Mouse (Mus musculus) heart, postnatal 25 days (tissue): ENCODE measurements around the gene C1qtnf5. TPM values are rescaled to one million over a fixed set of nuclear protein-coding genes. Genes with fewer than 3 reads are reported as not detected.

ENCODE experiments used
- DNase-seq: peaks from one replicate; pipeline ENCODE4 v3.0.0; 2022; ENCODE audit warnings: low spot score
- intact Hi-C: fragments of 180-260 bp; cut with DNase I; formaldehyde crosslinking; loops from one replicate; pipeline ENCODE4 v1.15.1; 2025
- total RNA-seq, 2 experiments: library from RNA; stranded (reverse); gene quantifications; 2 replicates each; pipeline ENCODE4 v1.2.3; 2021

The C1qtnf5 gene
- total RNA-seq, 2 experiments from 2014 or later, result 9.7 to 10.9 TPM

DNA sequence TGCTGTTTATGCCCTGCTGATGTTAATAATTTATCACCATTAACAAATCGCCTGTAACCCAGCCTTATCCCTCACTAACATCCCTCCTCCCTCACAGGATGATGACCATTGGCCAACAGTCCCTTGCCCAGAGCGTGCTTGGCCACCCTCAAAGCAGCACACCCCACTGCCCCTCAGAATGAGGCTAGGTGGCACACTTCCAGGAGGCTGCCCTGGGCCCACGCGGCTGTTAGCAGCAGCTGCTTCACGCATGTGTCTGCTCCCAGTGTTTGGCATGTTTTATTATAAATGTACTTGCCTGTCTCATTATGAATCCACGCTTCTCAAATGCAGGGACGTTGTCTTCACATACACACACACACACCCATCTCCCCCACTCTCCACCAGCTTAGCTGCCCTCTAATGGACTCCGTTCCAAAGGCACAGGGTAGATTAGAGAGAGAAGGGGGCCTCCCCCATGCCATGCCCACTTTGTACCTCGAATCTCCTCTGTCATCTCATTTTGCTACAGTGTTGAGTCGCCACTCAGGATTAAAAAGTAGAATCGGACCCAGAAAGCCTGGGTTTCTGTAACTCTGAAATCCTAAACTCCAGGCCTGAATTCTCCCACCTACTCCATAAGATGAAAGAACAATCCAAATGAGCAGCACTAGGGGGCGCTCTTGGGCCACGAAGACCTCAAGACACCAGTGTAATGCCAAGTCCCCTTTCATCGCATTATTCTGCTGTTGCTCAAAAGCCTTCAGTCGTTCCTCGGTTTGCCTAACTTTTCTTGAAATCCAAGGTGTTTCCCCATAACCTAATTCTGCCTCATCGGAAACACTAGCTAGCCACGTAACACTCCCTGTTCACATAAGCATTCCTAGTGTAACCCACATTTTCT, 18.7 kb downstream of the C1qtnf5 start:
- DNase-seq, result peak; percentile 63
- intact Hi-C loops, result loop anchor here (2.0 to 10.0 kb wide), 3 partner anchors 19 to 267 kb away; partner anchors contain the start of gene Cbl

DNA sequence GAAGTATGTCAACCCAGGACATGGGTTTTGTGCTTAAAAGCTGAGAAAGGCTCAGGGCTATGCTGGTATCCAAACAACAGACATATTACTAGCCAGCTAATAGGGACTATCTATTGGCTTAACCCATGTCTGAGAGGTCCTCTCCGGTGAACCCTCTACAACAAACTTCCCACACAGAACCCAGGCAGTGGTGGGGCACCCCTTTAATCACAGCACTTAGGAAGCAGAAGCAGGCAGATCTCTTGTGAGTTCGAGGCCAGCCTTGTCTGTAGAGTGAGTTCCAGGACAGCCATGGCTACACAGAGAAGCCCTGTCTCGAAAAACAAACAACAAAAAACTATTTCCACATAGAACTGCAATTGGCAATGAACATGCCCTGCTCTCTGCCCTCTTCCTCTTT, 19.7 kb downstream of the C1qtnf5 start:
- no peak for DNase-seq
- intact Hi-C loops, result loop anchor here (2.0 to 10.0 kb wide), 3 partner anchors 18 to 266 kb away; partner anchors contain the start of gene Cbl

- DNase-seq, result no peak
- intact Hi-C loops, result loop anchor here (2.0 to 10.0 kb wide), 3 partner anchors 17 to 265 kb away; partner anchors contain the start of gene Cbl
These were observed 20.3 kb downstream of the C1qtnf5 start for GRCm38 (mm10) chr9:44127351-44127801.

DNA sequence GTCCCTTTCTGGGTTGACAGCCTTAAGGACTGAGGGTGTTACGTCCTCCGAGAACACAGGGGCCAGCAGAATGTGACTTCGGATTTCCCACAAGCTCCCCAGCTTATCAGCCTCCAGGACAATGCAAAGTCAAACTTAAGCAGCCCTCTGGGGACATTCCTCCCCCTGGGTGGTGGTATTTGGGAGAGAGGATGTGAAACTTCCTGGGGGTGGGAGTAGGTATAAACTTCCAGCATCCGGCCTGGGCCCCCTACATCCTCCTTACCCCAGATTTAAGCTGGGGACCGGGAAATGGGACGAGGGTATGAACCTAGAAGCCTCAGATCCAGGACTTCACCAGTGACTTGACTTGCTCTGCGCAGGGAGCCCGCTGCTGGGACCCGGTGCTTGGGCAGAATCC, 22.6 kb downstream of the C1qtnf5 start:
- DNase-seq, result no peak
- intact Hi-C loops, result loop anchor here (5.0 to 10.0 kb wide), 2 partner anchors 105 to 263 kb away; partner anchors contain the start of gene Cbl

GRCm38 (mm10) chr9:44130034-44130433, 23.0 kb downstream of the C1qtnf5 start:
- intact Hi-C loops, result no loop called here
- peak; percentile 84 for DNase-seq

DNA sequence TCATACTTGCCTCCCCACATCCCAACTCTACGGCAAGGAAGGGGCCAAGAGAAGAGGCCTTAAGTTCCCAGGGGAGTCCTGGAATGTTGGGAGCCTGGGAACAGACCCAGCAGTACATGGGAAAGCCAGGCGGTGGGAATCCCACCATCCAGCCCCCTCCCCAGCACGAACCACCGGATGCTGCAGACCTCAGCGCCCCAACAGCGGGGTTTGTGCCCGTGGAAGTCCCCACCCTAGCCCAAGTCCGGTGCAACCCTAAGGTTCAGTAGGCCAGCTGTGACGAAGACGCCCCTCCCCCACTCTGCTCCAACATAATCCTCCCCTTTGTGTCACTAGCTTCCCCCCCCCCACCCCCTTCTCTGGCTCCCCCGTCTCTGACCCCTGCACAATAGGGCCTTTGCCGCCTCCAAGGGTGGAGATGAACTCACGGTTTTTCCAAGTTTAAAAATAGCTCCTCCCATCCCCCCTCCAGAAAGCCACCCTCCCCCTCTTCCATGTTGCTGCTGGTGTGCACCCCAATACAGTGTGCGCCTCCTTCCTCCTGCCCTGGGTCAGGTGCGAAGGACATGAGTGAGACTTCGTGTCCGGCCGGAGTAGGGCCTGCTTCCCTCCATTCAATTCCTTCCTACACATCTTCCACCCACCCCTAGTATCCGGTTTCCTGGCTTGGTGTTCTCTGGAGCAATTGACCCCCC, 23.7 kb downstream of the C1qtnf5 start:
- peak; percentile 35 for DNase-seq
- intact Hi-C loops, result no loop called here

DNA sequence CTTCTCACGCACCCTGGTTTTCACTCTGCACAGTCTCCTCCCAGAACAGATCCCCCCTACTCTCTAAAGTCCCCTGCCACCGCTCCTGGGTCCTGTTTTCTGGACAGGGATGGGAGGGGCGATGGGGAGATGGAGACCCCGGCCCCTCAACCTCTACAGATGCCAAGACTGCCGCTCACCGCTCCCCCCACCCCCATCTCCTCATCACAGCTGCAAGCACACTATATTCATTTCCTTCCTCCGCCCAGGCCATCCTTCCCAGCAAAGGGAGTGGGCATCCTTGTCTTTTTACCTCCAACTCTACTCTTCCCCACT, 24.2 kb downstream of the C1qtnf5 start:
- intact Hi-C loops, result no loop called here
- DNase-seq, result no peak

GRCm38 (mm10) chr9:44132200-44132599, 25.2 kb downstream of the C1qtnf5 start:
- no peak for DNase-seq
- intact Hi-C loops, result no loop called here

GRCm38 (mm10) chr9:44133287-44133686, 26.2 kb downstream of the C1qtnf5 start:
- DNase-seq, result no peak
- intact Hi-C loops, result no loop called here

DNA sequence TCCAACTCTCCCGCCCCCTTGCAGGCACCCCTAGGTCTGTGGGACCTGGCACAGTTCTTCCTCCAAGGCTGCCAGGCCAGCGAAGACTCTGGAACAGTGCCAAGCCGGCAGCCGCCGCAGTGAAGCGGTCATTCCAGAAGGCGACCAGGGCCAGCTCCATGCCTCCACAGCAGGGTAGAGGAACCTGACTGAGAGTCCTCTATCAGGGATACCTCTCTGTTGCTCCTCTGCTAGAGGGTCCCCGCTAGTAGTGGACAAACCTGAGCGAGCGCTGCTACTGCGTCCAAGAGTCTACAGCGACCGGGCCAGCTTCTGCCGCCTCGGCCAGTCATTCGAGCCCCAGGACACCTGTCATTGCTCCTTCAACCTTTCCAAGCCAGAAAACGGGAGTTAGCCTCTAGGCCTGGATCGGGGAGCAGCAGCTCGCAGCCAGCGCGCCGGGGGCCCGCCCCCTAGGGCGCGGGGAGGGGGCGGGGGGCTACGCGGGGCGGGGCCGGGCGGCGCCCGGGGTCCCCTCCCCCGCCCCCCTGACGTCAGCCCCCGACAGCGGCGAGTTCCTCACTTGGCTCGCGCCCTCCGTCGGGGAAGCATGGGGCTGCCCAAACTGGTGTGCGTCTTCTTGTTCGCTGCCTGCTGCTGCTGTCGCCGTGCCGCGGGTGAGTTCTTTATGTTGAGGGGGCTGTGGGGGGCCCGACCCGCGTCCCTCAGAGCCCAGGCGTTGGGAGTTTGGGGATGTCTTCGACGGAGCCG, 27.2 kb downstream of the C1qtnf5 start, which contains the start of gene Mcam:
TSS of gene Mcam (plus strand) at position 369 of the 750 bp plus-strand sequence.
- DNase-seq, result peak; percentile 41
- intact Hi-C loops, result no loop called here

GRCm38 (mm10) chr9:44134851-44135730, 28.0 kb downstream of the C1qtnf5 start:
- intact Hi-C loops, result no loop called here
- peak; percentile 40 for DNase-seq

DNA sequence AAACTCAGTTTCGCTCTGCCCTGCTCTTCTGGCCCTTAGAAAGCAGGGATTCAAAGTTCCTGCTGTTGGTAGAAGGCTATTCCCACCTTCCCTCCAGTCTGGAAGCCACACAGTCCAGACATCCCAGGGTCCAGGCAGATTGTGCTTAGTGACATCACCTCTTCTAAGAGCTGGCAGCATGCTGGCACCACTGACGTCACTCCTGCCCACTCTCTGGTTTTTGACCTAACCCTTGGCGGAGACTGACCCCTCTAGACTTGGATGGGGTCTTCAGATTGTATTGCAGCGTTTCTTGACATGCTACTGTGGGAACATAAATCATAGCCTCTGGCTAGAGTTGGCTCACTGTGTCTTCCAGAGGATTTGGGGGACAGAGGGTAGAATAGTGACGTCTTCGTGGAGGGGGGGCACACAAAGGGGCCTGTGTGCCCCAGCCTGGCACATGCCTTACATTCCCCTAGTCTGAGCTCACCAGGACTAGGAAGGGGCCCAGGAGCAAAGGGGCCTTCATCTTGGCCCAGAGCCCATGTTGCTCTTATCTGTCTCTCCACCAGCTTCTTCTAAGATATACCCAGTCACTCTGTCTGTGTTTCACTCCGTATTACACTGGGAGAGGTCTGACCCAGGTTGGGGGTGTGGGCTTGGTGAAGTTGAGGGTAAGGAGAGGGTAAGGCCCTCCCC, 28.8 kb downstream of the C1qtnf5 start:
- intact Hi-C loops, result no loop called here
- DNase-seq, result no peak

- intact Hi-C loops, result no loop called here
- no peak for DNase-seq
These were observed 30.8 kb downstream of the C1qtnf5 start for GRCm38 (mm10) chr9:44137846-44138245.

DNA sequence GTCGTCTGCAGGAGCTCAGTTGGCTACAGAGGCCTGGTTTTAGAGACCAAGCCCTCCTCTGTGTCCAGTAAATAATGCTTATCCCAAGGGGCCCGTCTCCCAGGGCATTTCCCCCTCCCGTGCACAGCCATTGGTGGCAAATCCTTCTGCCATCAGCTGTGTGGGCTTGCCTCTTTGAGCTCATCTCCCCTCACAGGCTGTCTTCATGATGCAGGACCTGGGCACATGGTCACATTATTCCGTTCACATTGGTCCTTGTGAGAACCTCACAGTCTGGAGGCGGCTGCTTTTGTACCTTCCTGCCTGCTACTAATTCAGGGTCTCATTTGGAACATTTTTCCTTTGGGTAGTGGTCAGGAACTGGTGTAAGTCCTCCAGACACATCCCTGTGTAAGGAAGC, 34.9 kb downstream of the C1qtnf5 start:
- intact Hi-C loops, result no loop called here
- DNase-seq, result no peak

DNA sequence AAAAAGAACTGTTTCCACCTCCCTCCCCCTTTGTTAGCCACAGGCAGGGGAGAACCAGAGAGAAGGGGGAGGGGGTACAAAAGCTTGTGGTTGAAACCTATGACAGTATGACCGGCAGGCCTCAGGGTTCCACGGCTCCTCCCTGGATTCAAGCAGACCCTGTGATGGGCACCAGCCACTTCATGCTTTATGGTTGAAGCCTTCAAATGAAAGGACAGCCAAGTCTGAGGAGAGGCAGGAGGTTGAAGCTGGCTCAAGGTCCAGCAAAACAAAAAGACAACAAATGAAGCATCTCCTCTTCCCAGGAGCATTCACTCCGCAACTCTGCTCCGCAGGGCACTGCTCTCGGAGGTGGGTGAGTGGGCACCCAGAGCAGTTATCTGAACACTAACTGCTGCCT, 36.4 kb downstream of the C1qtnf5 start:
- intact Hi-C loops, result no loop called here
- DNase-seq, result no peak

DNA sequence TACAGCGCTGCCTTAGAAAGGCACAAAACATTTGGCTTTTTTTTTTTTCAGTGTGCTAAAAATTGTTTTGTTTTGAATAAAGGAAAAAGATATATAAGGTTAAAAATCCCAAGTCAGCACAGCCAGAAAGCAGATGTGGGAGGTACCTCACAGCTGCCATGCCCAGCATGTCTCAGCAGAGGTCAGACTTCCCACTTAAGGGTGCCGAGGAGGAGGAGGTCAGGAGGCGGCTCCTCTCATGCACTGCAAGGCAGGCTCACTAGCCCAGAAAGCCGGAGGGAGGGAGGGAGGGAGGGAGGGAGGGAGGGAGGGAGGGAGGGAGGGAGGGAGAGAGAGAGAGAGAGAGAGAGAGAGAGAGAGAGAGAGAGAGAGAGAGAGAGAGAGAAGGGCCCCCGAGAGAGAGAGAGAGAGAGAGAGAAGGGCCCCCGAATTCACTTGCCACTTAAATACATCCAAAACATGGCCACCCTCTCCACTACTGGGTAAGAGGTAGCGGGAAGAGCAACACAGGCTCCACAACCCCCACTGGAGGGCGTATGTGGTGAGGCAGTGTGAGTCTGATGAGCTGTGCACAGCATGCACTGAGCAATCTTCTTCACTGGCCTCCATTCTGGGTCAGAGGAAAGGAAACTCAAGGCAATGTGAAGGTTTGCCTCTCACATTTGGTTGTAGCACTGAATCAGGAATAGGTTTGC, 37.1 kb downstream of the C1qtnf5 start:
- intact Hi-C loops, result loop anchor here (2.0 kb wide), 1 partner anchor 17 kb away; no protein-coding TSS in a partner anchor
- no peak for DNase-seq

DNA sequence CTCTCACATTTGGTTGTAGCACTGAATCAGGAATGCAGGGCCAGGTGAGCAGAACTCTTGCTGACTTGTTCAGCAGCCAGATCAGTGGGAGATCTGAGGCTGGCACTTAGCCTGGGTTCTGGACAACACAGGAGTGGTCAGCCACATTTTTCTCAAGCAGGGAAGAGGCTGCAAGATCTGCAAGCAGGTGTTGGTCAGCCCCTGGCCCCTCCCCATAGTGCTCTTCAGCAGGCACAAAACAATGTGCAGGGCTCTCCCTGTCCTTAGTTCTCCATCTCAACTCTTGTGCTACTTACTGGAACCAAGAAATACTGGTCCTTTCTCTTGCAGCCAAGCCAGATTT, 37.6 kb downstream of the C1qtnf5 start:
- intact Hi-C loops, result loop anchor here (2.0 kb wide), 1 partner anchor 18 kb away; no protein-coding TSS in a partner anchor

GRCm38 (mm10) chr9:44147290-44147689, 40.2 kb downstream of the C1qtnf5 start:
- intact Hi-C loops, result no loop called here
- DNase-seq, result no peak

More for the DNA sequence above, 37.6 kb downstream of the C1qtnf5 start:
- no peak for DNase-seq
